Mouse (Mus musculus) MEL (cell line): ENCODE measurements around the gene Cuta. TPM values are rescaled to one million over a fixed set of nuclear protein-coding genes. Genes with fewer than 3 reads are reported as not detected.

Experiments used
- DNase-seq: peaks from one replicate; pipeline ENCODE4 v3.0.0; 2011; ENCODE audit warnings: low read depth, low spot score
- H3K27ac ChIP-seq: 2 replicates; pipeline ENCODE4 v1.5.1; 2012; ENCODE audit warnings: low read depth, mild to moderate bottlenecking, control low read depth, low read length, moderate library complexity; ENCODE audit not compliant: control insufficient read depth
- H3K27me3 ChIP-seq, 2 experiments: fragments of 150-350 bp in 1 of 2; sonication (generic) in 1 of 2; 2 replicates each; pipeline ENCODE4 v1.6.1; 2012; ENCODE audit warnings: low read length in 2 of 2, mild to moderate bottlenecking in 2 of 2, improper control_type of control experiment in 1 of 2, moderate library complexity in 1 of 2; ENCODE audit not compliant: insufficient read depth in 2 of 2, control insufficient read depth in 1 of 2
- H3K36me3 ChIP-seq, 2 experiments: 2 replicates each; pipeline ENCODE4 v1.6.1; 2012 to 2014; ENCODE audit warnings: low read length in 2 of 2, improper control_type of control experiment in 1 of 2, inconsistent platforms in 1 of 2, mild to moderate bottlenecking in 1 of 2; ENCODE audit not compliant: insufficient read depth in 2 of 2, control insufficient read depth in 1 of 2
- H3K4me1 ChIP-seq, 2 experiments: fragments of 150-350 bp in 1 of 2; sonication (generic) in 1 of 2; 2 replicates each; pipeline ENCODE4 v1.6.1; 2012; ENCODE audit warnings: low read length in 2 of 2, improper control_type of control experiment in 1 of 2, mild to moderate bottlenecking in 1 of 2; ENCODE audit not compliant: insufficient read depth in 2 of 2, control insufficient read depth in 1 of 2
- H3K4me3 ChIP-seq, 2 experiments: fragments of 150-350 bp in 1 of 2; sonication (generic) in 1 of 2; 2 replicates each; pipeline ENCODE4 v1.5.1; 2012; ENCODE audit warnings: low read depth in 2 of 2, low read length in 2 of 2, mild to moderate bottlenecking in 2 of 2, moderate library complexity in 2 of 2, control low read depth in 1 of 2, improper control_type of control experiment in 1 of 2; ENCODE audit not compliant: control insufficient read depth in 1 of 2, insufficient read depth in 1 of 2
- H3K79me2 ChIP-seq: 2 replicates; pipeline ENCODE4 v1.6.1; 2012; ENCODE audit warnings: mild to moderate bottlenecking, low read length, moderate library complexity; ENCODE audit not compliant: control insufficient read depth, poor library complexity, insufficient read depth
- H3K9ac ChIP-seq: 2 replicates; pipeline ENCODE4 v1.6.1; 2012; ENCODE audit warnings: low read depth, mild to moderate bottlenecking, control low read depth, low read length, moderate library complexity; ENCODE audit not compliant: control insufficient read depth, poor library complexity, severe bottlenecking
- H3K9me3 ChIP-seq: fragments of 150-350 bp; sonication (generic); replicated peaks from 2 replicates; pipeline ENCODE4 v1.6.1; 2012; ENCODE audit warnings: mild to moderate bottlenecking, low read length, improper control_type of control experiment, moderate library complexity; ENCODE audit not compliant: insufficient read depth
- BHLHE40 ChIP-seq: IDR thresholded peaks from 2 replicates; pipeline ENCODE4 v1.6.1; 2012; ENCODE audit warnings: low read depth, mild to moderate bottlenecking, inconsistent platforms, low read length, improper control_type of control experiment, borderline replicate concordance
- CHD1 ChIP-seq: IDR thresholded peaks from 2 replicates; pipeline ENCODE4 v1.6.1; 2012; ENCODE audit warnings: low read depth, mild to moderate bottlenecking, inconsistent platforms, low read length, improper control_type of control experiment
- CHD2 ChIP-seq: IDR thresholded peaks from 2 replicates; pipeline ENCODE4 v1.6.1; 2011; ENCODE audit warnings: low read length, improper control_type of control experiment
- CTCF ChIP-seq, 3 experiments: IDR thresholded peaks in 2 of 3; conservative IDR thresholded peaks in 1 of 3; 2 replicates each; pipeline ENCODE4 v1.5.1; 2011 to 2012; ENCODE audit warnings: low read length in 3 of 3, low read depth in 2 of 3, mild to moderate bottlenecking in 2 of 3, improper control_type of control experiment in 1 of 3, inconsistent platforms in 1 of 3, mixed read lengths in 1 of 3, moderate library complexity in 1 of 3; ENCODE audit not compliant: control insufficient read depth in 1 of 3, insufficient read depth in 1 of 3, poor library complexity in 1 of 3, severe bottlenecking in 1 of 3
- ELF1 ChIP-seq: IDR thresholded peaks from 2 replicates; pipeline ENCODE4 v1.6.1; 2014; ENCODE audit warnings: low read depth, mild to moderate bottlenecking, inconsistent platforms, low read length, improper control_type of control experiment, moderate library complexity
- EP300 ChIP-seq, 2 experiments: IDR thresholded peaks; 2 replicates each; pipeline ENCODE4 v1.6.1; 2011; ENCODE audit warnings: improper control_type of control experiment in 2 of 2, low read length in 2 of 2, low read depth in 1 of 2, mild to moderate bottlenecking in 1 of 2
- ETS1 ChIP-seq: IDR thresholded peaks from 2 replicates; pipeline ENCODE4 v1.6.1; 2012; ENCODE audit warnings: low read depth, mild to moderate bottlenecking, inconsistent platforms, low read length, improper control_type of control experiment, moderate library complexity
- GATA1 ChIP-seq: IDR thresholded peaks from 2 replicates; pipeline ENCODE4 v1.6.1; 2011; ENCODE audit warnings: low read depth, low read length, improper control_type of control experiment
- JUND ChIP-seq: IDR thresholded peaks from 2 replicates; pipeline ENCODE4 v1.6.1; 2011; ENCODE audit warnings: low read depth, mild to moderate bottlenecking, improper control_type of control experiment, low read length
- MAFK ChIP-seq: IDR thresholded peaks from 2 replicates; pipeline ENCODE4 v1.6.1; 2011; ENCODE audit warnings: low read depth, mild to moderate bottlenecking, low read length, improper control_type of control experiment, borderline replicate concordance
- MAZ ChIP-seq: IDR thresholded peaks from 2 replicates; pipeline ENCODE4 v1.6.1; 2012; ENCODE audit warnings: low read depth, mild to moderate bottlenecking, inconsistent platforms, low read length, improper control_type of control experiment
- MEF2A ChIP-seq: IDR thresholded peaks from 2 replicates; pipeline ENCODE4 v1.6.1; 2014; ENCODE audit warnings: low read depth, mild to moderate bottlenecking, inconsistent platforms, low read length, improper control_type of control experiment; ENCODE audit not compliant: poor library complexity, insufficient replicate concordance, severe bottlenecking; ENCODE audit errors: extremely low read depth
- MYB ChIP-seq: IDR thresholded peaks from 2 replicates; pipeline ENCODE4 v1.6.1; 2011; ENCODE audit warnings: mild to moderate bottlenecking, low read depth, low read length, improper control_type of control experiment
- MYC ChIP-seq: IDR thresholded peaks from 2 replicates; pipeline ENCODE4 v1.6.1; 2011; ENCODE audit warnings: low read depth, mild to moderate bottlenecking, low read length, improper control_type of control experiment, moderate library complexity
- NELFE ChIP-seq: IDR thresholded peaks from 2 replicates; pipeline ENCODE4 v1.6.1; 2011; ENCODE audit warnings: low read depth, low read length, improper control_type of control experiment
- NRF1 ChIP-seq: IDR thresholded peaks from 2 replicates; pipeline ENCODE4 v1.6.1; 2014; ENCODE audit warnings: low read depth, mild to moderate bottlenecking, inconsistent platforms, low read length, improper control_type of control experiment, moderate library complexity; ENCODE audit not compliant: poor library complexity, insufficient read depth, severe bottlenecking
- POLR2AphosphoS2 ChIP-seq: IDR thresholded peaks from 2 replicates; pipeline ENCODE4 v1.6.1; 2011; ENCODE audit warnings: low read length, improper control_type of control experiment
- POLR2AphosphoS5 ChIP-seq: IDR thresholded peaks from 2 replicates; pipeline ENCODE4 v1.6.1; 2012; ENCODE audit warnings: low read depth, borderline replicate concordance, mild to moderate bottlenecking, inconsistent platforms, low read length, moderate library complexity, mixed read lengths
- RAD21 ChIP-seq: IDR thresholded peaks from 2 replicates; pipeline ENCODE4 v1.6.1; 2011; ENCODE audit warnings: mild to moderate bottlenecking, low read depth, low read length, improper control_type of control experiment
- RCOR1 ChIP-seq: IDR thresholded peaks from 2 replicates; pipeline ENCODE4 v1.6.1; 2012; ENCODE audit warnings: low read depth, mild to moderate bottlenecking, inconsistent platforms, low read length, improper control_type of control experiment
- SMC3 ChIP-seq: IDR thresholded peaks from 2 replicates; pipeline ENCODE4 v1.6.1; 2011; ENCODE audit warnings: low read depth, low read length, improper control_type of control experiment
- TAL1 ChIP-seq: IDR thresholded peaks from 2 replicates; pipeline ENCODE4 v1.6.1; 2012; ENCODE audit warnings: mild to moderate bottlenecking, inconsistent platforms, low read length, moderate library complexity, mixed read lengths
- UBTF ChIP-seq: IDR thresholded peaks from 2 replicates; pipeline ENCODE4 v1.6.1; 2012; ENCODE audit warnings: low read depth, mild to moderate bottlenecking, inconsistent platforms, low read length, improper control_type of control experiment, moderate library complexity, borderline replicate concordance; ENCODE audit not compliant: insufficient read depth
- USF1 ChIP-seq: IDR thresholded peaks from 2 replicates; pipeline ENCODE4 v1.6.1; 2014; ENCODE audit warnings: low read depth, mild to moderate bottlenecking, inconsistent platforms, low read length, improper control_type of control experiment, moderate library complexity
- ZC3H11A ChIP-seq: IDR thresholded peaks from 2 replicates; pipeline ENCODE4 v1.6.1; 2012; ENCODE audit warnings: low read depth, mild to moderate bottlenecking, inconsistent platforms, low read length, improper control_type of control experiment
- ZMIZ1 ChIP-seq: IDR thresholded peaks from 2 replicates; pipeline ENCODE4 v1.6.1; 2012; ENCODE audit warnings: low read depth, mild to moderate bottlenecking, inconsistent platforms, low read length, improper control_type of control experiment, moderate library complexity
- ZNF384 ChIP-seq: IDR thresholded peaks from 2 replicates; pipeline ENCODE4 v1.6.1; 2012; ENCODE audit warnings: low read depth, mild to moderate bottlenecking, inconsistent platforms, low read length, improper control_type of control experiment
- polyA plus RNA-seq, 2 experiments: library from polyadenylated mRNA; stranded (reverse) in 1 of 2; unstranded in 1 of 2; fragments of >175 nt in 1 of 2; fragments of >200 nt in 1 of 2; gene quantifications; 2 replicates each; pipeline versions ENCODE4 v1.2.1 to v1.2.4; 2012; ENCODE audit warnings: low replicate concordance in 2 of 2, low read depth in 1 of 2; ENCODE audit not compliant: insufficient read length in 2 of 2, insufficient read depth in 1 of 2, missing spikeins in 1 of 2
- total RNA-seq: library from RNA; depleted of rRNA; stranded (reverse); fragments of 300-350 nt; gene quantifications from 2 replicates; pipeline ENCODE4 v1.2.3, GENCODE M21; 2012

Cuta gene
- total and polyA plus RNA-seq, 3 experiments = 66.8 to 220 TPM; not detected in 1

- peaks cover 2% of the 10 kb centered on the region for H3K79me2 ChIP-seq
- H3K4me1 ChIP-seq = 0 out of 4 replicates have a peak, but pooled peaks cover 0 to 3% of the 10 kb centered on the region in 2 experiments
- H3K36me3 ChIP-seq = peaks cover 0 to 4% of the 10 kb centered on the region in 2 experiments; a peak in 2 of 4 replicates
- H3K9ac ChIP-seq = no peak overlapping the region
- no peaks in the 10 kb centered on the region for H3K27me3 ChIP-seq
- H3K4me3 ChIP-seq = no peak overlapping the region
- no peak overlapping the region for H3K27ac ChIP-seq
- TF ChIP-seq TAL1 (no peak), GATA1 (no peak), POLR2AphosphoS2 (no peak), ZC3H11A (no peak), MYB (no peak), MEF2A (no peak), UBTF (no peak), POLR2AphosphoS5 (no peak), MAZ (no peak), RAD21 (no peak), USF1 (no peak), CHD1 (no peak), NRF1 (no peak), EP300 (IDR thresholded peaks at IDR 0.05; ENCODE audit: low read depth in 1 of 2, low read length in 2 of 2) (no peak), ELF1 (no peak), CTCF (IDR thresholded peaks at IDR 0.05 in 2 of 3, conservative IDR thresholded peaks at IDR 0.05 in 1 of 3; ENCODE audit: control insufficient read depth in 1 of 3, insufficient read depth in 1 of 3, low read depth in 2 of 3, low read length in 3 of 3, poor library complexity in 1 of 3, severe bottlenecking in 1 of 3) (no peak), NELFE (no peak), SMC3 (no peak)
- no peaks in the 10 kb centered on the region for H3K9me3 ChIP-seq
- DNase-seq = no peak
Observed at GRCm38 (mm10) chr17:26967477-26967876, 28.1 kb upstream of the Cuta start.

DNA sequence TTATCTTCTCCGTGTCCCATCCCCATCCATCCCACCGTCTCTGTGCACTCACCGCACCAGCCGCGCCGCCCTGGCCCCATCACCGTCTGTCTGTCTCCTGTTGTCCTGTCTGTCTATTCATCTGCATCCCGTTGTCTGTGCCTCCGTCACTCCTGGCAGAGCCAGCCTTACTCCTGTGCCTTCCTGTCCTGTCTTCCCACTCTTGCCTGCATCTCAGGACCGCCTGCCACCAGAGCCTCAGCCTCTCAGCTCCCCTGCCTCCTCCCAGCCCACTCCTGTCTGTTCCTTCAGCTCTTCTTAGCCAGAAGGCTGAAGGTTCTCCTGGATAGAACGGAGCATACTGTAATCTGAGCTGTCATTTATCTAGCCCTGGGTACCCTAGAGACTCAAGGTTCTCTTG lies 27.6 kb upstream of the Cuta start:
- Histone ChIP-seq H3K9me3 (no peaks in the 10 kb centered on the region), H3K4me1 (0 out of 4 replicates have a peak, but pooled peaks cover 0 to 3% of the 10 kb centered on the region in 2 experiments), H3K27me3 (no peaks in the 10 kb centered on the region), H3K9ac (no peak overlapping the region), H3K36me3 (peaks cover 0 to 4% of the 10 kb centered on the region in 2 experiments; a peak in 2 of 4 replicates), H3K4me3 (no peak overlapping the region), H3K27ac (no peak overlapping the region), H3K79me2 (no peaks in the 10 kb centered on the region)
- no peak for TF ChIP-seq ETS1
- no peak for TF ChIP-seq MAFK
- TF ChIP-seq RCOR1 = no peak
- no peak for TF ChIP-seq ZNF384
- TF ChIP-seq ZMIZ1 = no peak
- no peak for TF ChIP-seq CHD1
- no peak for TF ChIP-seq CTCF (IDR thresholded peaks at IDR 0.05 in 2 of 3, conservative IDR thresholded peaks at IDR 0.05 in 1 of 3; ENCODE audit: control insufficient read depth in 1 of 3, insufficient read depth in 1 of 3, low read depth in 2 of 3, low read length in 3 of 3, poor library complexity in 1 of 3, severe bottlenecking in 1 of 3)
- TF ChIP-seq MYC = no peak
- TF ChIP-seq MYB = no peak
- TF ChIP-seq RAD21 = no peak
- no peak for TF ChIP-seq CHD2
- no peak for TF ChIP-seq BHLHE40
- TF ChIP-seq JUND = no peak
- TF ChIP-seq UBTF = no peak
- TF ChIP-seq EP300 (IDR thresholded peaks at IDR 0.05; ENCODE audit: low read depth in 1 of 2, low read length in 2 of 2) = no peak
- DNase-seq = no peak
